Mouse (Mus musculus): ENCODE results near the gene F3.

The F3 gene

GRCm38 (mm10) chr3:121722971-121723844 lies at the start of gene F3:
Gene F3 (plus strand): TSS chr3:121723537.
- in situ Hi-C loops (cut with MseI, MboI) = no loop called here

GRCm38 (mm10) chr3:121678935-121679334 lies 44.4 kb upstream of the F3 start:
- in situ Hi-C loops (cut with MseI, MboI) = no loop called here

GRCm38 (mm10) chr3:121679443-121679842 lies 43.9 kb upstream of the F3 start:
- in situ Hi-C loops (cut with MseI, MboI) = no loop called here

GRCm38 (mm10) chr3:121680187-121680586 lies 43.1 kb upstream of the F3 start:
- in situ Hi-C loops (cut with MseI, MboI) = no loop called here

- in situ Hi-C loops (cut with MseI, MboI) = no loop called here
Measured at GRCm38 (mm10) chr3:121682439-121683411, 40.6 kb upstream of the F3 start.

- in situ Hi-C loops (cut with MseI, MboI) = no loop called here
Measured at GRCm38 (mm10) chr3:121684552-121684951, 38.8 kb upstream of the F3 start.

GRCm38 (mm10) chr3:121684963-121685362 lies 38.4 kb upstream of the F3 start:
- in situ Hi-C loops (cut with MseI, MboI) = no loop called here

GRCm38 (mm10) chr3:121685985-121686384 lies 37.4 kb upstream of the F3 start:
- in situ Hi-C loops (cut with MseI, MboI) = no loop called here

GRCm38 (mm10) chr3:121686408-121686911 lies 36.9 kb upstream of the F3 start:
- in situ Hi-C loops (cut with MseI, MboI) = no loop called here

- in situ Hi-C loops (cut with MseI, MboI) = no loop called here
Measured at GRCm38 (mm10) chr3:121687741-121688140, 35.6 kb upstream of the F3 start.

GRCm38 (mm10) chr3:121689029-121689428 lies 34.3 kb upstream of the F3 start:
- in situ Hi-C loops (cut with MseI, MboI) = no loop called here

- in situ Hi-C loops (cut with MseI, MboI) = no loop called here
Measured at GRCm38 (mm10) chr3:121689697-121690096, 33.6 kb upstream of the F3 start.

GRCm38 (mm10) chr3:121693001-121693730 lies 30.2 kb upstream of the F3 start:
- in situ Hi-C loops (cut with MseI, MboI) = no loop called here

GRCm38 (mm10) chr3:121693746-121694145 lies 29.6 kb upstream of the F3 start:
- in situ Hi-C loops (cut with MseI, MboI) = no loop called here

- in situ Hi-C loops (cut with MseI, MboI) = no loop called here
Measured at GRCm38 (mm10) chr3:121697169-121697568, 26.2 kb upstream of the F3 start.

GRCm38 (mm10) chr3:121699401-121699800 lies 23.9 kb upstream of the F3 start:
- in situ Hi-C loops (cut with MseI, MboI) = no loop called here

- in situ Hi-C loops (cut with MseI, MboI) = no loop called here
Measured at GRCm38 (mm10) chr3:121699849-121700248, 23.5 kb upstream of the F3 start.

GRCm38 (mm10) chr3:121700364-121700952 lies 22.9 kb upstream of the F3 start:
- in situ Hi-C loops (cut with MseI, MboI) = no loop called here

- in situ Hi-C loops (cut with MseI, MboI) = no loop called here
Measured at GRCm38 (mm10) chr3:121703155-121703879, 20.0 kb upstream of the F3 start.

- in situ Hi-C loops (cut with MseI, MboI) = no loop called here
Measured at GRCm38 (mm10) chr3:121703880-121704243, 19.5 kb upstream of the F3 start.
